Mouse (Mus musculus) small intestine, adult 2 months (tissue): ENCODE results near the gene Lars2.

Experiments
- CTCF ChIP-seq: fragments of 200-500 bp; IDR thresholded peaks from 2 replicates; pipeline ENCODE4 v1.5.1; 2012; ENCODE audit warnings: low read depth, mild to moderate bottlenecking, control low read depth, inconsistent platforms, low read length, moderate library complexity, mixed read lengths; ENCODE audit not compliant: insufficient replicate concordance, insufficient read length; ENCODE audit errors: extremely low read depth
- POLR2A ChIP-seq: fragments of 200-500 bp; IDR thresholded peaks from 2 replicates; pipeline ENCODE4 v1.6.1; 2012; ENCODE audit warnings: low read depth, mild to moderate bottlenecking, control low read depth, inconsistent platforms, low read length, moderate library complexity

- TF ChIP-seq CTCF = no peak
- no peak for TF ChIP-seq POLR2A
Measured at GRCm38 (mm10) chr9:123333479-123333878, 33.2 kb upstream of the Lars2 start.
